Mouse (Mus musculus) thymus, adult 2 months (tissue): ENCODE data around the gene Anks4b. TPM values are rescaled to one million over a fixed set of nuclear protein-coding genes. Genes with fewer than 3 reads are reported as not detected.

ENCODE experiments used
- DNase-seq: peaks from one replicate; pipeline ENCODE4 v3.0.0; 2021
- H3K27ac ChIP-seq: fragments of 200-500 bp; 2 replicates; pipeline ENCODE4 v1.5.1; 2012; ENCODE audit warnings: low read length, control low read depth; ENCODE audit not compliant: control insufficient read depth, insufficient read depth
- H3K27me3 ChIP-seq: fragments of 200-500 bp; 2 replicates; pipeline ENCODE4 v1.6.1; 2012; ENCODE audit warnings: mild to moderate bottlenecking, low read length, moderate library complexity, mixed read lengths; ENCODE audit not compliant: control insufficient read depth, insufficient read depth
- H3K36me3 ChIP-seq: fragments of 200-500 bp; 2 replicates; pipeline ENCODE4 v1.6.1; 2012; ENCODE audit warnings: mild to moderate bottlenecking, low read length, moderate library complexity; ENCODE audit not compliant: control insufficient read depth, insufficient read depth
- H3K4me1 ChIP-seq: fragments of 200-500 bp; replicated peaks from 2 replicates; pipeline ENCODE4 v1.6.1; 2012; ENCODE audit warnings: low read length; ENCODE audit not compliant: control insufficient read depth, insufficient read depth
- H3K4me3 ChIP-seq: fragments of 200-500 bp; 2 replicates; pipeline ENCODE4 v1.5.1; 2012; ENCODE audit warnings: mild to moderate bottlenecking, low read length, control low read depth, moderate library complexity; ENCODE audit not compliant: control insufficient read depth, insufficient read depth
- CTCF ChIP-seq: fragments of 200-500 bp; IDR thresholded peaks from 2 replicates; pipeline ENCODE4 v1.5.1; 2012; ENCODE audit warnings: mild to moderate bottlenecking, control low read depth, low read length, moderate library complexity, borderline replicate concordance; ENCODE audit not compliant: control insufficient read depth, poor library complexity, insufficient read depth; ENCODE audit errors: extremely low read depth
- POLR2A ChIP-seq: fragments of 200-500 bp; IDR thresholded peaks from 2 replicates; pipeline ENCODE4 v1.6.1; 2012; ENCODE audit warnings: mild to moderate bottlenecking, low read length, control low read depth, moderate library complexity; ENCODE audit not compliant: control insufficient read depth, poor library complexity, insufficient read depth; ENCODE audit errors: extremely low read depth
- WGBS: fragments of 180-500 bp; shearing (Covaris S2); methylation state at CpG from one replicate; pipeline ENCODE4 v1.1.7; 2018; 5-methylcytosine and 5-hydroxymethylcytosine counted together
- polyA plus RNA-seq: library from polyadenylated mRNA; depleted of rRNA; stranded (reverse); fragments of >200 nt; gene quantifications from 2 replicates; pipeline ENCODE4 v1.2.3, GENCODE M21; 2012

The Anks4b gene
- polyA plus RNA-seq, 1 experiment = 0.22 TPM

DNA sequence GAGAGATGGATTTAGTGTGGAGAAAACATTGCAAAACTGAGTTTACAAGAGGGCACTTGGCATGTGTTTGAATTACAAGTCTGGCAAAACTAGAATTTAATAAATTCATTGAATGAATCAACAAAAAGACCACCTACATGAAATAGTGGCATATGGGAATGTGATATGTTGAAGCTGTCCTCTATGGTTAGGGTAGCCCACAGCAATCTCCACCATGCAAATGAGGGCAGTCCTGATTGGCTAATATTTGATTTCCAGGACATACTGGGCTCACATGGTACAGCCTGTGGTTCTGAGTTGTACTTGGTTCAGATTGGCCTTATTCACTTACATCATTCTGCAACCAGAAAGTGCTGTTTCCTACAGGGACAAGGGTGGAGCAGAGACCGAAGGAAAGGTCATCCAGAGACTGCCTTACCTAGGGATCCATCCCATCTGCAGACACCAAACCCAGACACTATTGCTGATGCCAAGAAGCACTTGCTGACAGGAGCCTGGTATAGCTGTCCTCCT, 1.4 kb upstream of the Anks4b start:
- DNase-seq = no peak
- 84% methylated on average over 1 of the region's 1 CpGs for WGBS
- no peak overlapping the region for H3K4me3 ChIP-seq
- no peaks in the 10 kb centered on the region for H3K4me1 ChIP-seq
- no peak overlapping the region for H3K27ac ChIP-seq
- H3K36me3 ChIP-seq = no peaks in the 10 kb centered on the region
- no peaks in the 10 kb centered on the region for H3K27me3 ChIP-seq
- TF ChIP-seq POLR2A = no peak
- no peak for TF ChIP-seq CTCF

DNA sequence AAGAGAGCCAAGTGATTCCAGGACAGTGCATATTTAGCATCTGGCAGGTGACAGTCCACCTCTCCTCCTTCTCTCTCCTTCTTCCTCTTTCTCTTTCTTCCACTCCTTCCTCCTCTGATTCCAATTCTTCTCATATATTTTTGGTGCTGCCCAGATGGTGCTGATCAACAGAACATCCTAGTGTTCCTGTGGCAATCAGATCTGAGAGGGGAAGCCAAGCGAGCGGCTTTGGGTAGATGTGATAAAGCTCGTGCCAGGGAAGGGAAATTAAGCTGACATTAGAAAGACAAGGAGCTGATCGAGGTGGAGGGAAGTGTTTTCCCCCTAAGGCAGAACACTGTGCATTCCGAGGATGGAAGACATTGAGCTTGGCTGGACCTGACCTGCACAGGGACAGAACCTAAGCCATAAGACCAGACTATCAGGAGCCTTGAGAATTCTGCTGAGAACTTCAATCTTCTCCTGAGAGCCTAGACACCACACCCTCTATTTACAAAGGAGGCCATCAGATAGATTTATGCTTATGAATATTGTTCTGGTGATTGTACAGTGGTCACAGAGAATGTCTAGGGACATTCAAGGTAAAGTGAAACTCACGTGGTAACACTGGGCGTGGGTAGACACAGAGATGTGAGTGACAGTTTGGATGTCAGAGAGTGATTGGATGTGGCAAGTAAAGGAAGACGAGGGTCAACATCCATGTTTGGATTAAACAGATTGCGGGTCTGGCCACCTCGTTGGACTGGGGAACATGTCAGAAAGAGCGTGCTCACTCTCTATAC, 1.3 kb downstream of the Anks4b start:
- Histone ChIP-seq H3K4me3 (no peak overlapping the region), H3K27me3 (no peaks in the 10 kb centered on the region), H3K36me3 (no peaks in the 10 kb centered on the region), H3K4me1 (no peaks in the 10 kb centered on the region), H3K27ac (no peak overlapping the region)
- DNase-seq = no peak
- WGBS = 87% methylated on average over 11 of the region's 11 CpGs
- TF ChIP-seq CTCF = no peak
- no peak for TF ChIP-seq POLR2A

DNA sequence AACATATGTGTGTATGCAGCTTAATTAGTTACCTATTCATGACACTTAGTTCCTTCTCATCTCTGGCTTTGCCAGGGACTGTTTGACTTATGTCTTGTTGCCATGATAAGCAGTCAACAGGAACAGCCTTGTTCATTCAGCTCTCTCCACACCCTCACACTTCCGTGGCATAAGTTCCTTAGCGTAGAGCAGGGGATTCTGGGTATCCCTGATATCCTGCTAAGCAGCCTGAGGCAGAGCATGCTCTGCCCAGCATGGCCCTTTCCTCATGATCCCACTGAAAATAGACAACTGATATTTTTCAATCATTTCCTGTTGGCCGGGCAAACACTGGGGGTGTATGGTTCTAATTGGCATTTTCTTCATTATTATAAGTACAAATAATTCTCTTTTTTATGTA, 4.0 kb downstream of the Anks4b start:
- TF ChIP-seq POLR2A = no peak
- no peak for TF ChIP-seq CTCF
- Histone ChIP-seq H3K27me3 (no peaks in the 10 kb centered on the region), H3K27ac (no peak overlapping the region), H3K4me1 (no peaks in the 10 kb centered on the region), H3K4me3 (no peak overlapping the region), H3K36me3 (no peaks in the 10 kb centered on the region)
- no peak for DNase-seq
- 90% methylated on average over 3 of the region's 3 CpGs for WGBS

DNA sequence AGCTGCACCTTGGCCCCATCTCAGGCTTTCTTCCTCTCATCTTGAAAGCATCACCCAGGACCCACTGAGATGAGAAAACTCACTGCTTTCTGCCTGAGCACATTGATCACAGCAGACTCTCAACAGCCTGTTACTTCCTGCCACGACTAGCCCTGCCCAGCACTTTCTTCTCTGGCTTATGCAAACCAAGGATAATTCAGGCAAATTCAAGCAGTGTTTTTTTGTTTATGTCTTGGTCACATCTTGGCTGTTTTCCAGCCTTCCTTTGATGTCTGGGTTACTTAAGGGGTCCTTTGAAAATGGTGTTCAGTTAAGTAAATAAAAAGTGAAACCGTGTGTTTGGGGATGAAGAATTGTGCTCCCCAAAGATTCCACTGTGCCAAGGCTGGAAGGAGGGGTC, 5.3 kb downstream of the Anks4b start:
- TF ChIP-seq POLR2A (no peak), CTCF (no peak)
- no peak for DNase-seq
- Histone ChIP-seq H3K27ac (no peak overlapping the region), H3K4me3 (no peak overlapping the region), H3K27me3 (no peaks in the 10 kb centered on the region), H3K36me3 (no peaks in the 10 kb centered on the region), H3K4me1 (no peaks in the 10 kb centered on the region)
- WGBS = 30% methylated on average over 2 of the region's 2 CpGs

DNA sequence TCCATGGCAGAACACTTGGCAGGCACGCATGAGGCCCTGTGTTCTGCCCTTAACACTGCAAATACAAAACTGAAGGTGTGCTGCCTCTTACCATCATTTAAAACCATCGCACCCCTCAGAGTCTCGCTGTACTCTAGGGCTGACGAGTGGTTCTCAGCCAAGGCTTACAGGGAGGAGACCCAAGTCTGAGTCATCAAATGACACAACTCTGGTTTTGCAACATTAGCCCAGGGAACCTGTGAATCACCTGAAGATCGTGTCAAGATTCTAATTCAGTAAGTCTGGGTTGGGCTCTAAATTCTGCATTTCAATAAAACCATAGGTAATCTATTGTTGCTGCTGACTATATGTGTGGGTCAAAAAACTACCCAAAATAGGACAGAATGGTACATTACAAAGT, 6.9 kb downstream of the Anks4b start:
- Histone ChIP-seq H3K4me1 (no peaks in the 10 kb centered on the region), H3K27ac (no peak overlapping the region), H3K4me3 (no peak overlapping the region), H3K27me3 (no peaks in the 10 kb centered on the region), H3K36me3 (no peaks in the 10 kb centered on the region)
- 86% methylated on average over 5 of the region's 5 CpGs for WGBS
- TF ChIP-seq POLR2A = no peak
- TF ChIP-seq CTCF = no peak
- no peak for DNase-seq

DNA sequence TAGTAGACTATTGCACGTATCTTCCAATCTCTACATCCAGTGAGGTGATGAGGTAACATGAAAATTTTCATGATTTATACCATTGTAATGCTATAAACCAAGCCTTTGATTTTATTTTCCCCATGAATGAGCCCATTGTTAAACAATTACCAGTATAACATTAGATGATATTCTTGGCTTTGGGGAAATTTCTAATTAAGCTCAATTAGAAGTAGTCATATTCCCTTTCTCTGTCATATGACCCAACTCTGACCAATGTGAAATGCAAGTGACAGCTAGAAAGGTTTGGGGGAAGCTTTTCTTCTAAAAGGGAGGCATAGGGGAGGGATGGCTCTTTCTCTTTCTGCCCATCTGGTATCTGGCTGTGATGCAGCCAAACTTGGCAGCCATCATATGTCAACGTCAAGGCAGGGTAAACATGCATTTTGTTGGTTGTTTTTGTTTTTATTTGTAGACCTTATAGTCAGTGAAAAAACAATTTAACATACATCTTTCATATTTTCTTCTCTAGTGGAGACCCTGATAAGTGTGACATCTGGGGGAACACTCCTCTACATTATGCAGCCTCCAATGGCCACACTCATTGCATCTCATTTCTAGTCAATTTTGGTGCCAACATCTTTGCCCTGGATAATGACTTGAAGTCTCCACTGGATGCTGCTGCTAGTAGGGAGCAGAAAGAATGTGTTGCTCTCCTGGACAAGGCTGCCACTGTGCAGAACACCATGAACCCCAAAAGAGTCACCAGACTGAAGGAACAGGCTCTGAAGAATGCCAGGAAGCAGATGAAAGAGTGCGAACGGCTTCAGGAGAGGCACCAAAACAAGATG, 8.0 kb downstream of the Anks4b start:
- DNase-seq = no peak
- Histone ChIP-seq H3K36me3 (no peaks in the 10 kb centered on the region), H3K4me1 (no peaks in the 10 kb centered on the region), H3K4me3 (no peak overlapping the region), H3K27me3 (no peaks in the 10 kb centered on the region), H3K27ac (no peak overlapping the region)
- TF ChIP-seq POLR2A = no peak
- TF ChIP-seq CTCF = no peak
- WGBS = 94% methylated on average over 4 of the region's 4 CpGs

DNA sequence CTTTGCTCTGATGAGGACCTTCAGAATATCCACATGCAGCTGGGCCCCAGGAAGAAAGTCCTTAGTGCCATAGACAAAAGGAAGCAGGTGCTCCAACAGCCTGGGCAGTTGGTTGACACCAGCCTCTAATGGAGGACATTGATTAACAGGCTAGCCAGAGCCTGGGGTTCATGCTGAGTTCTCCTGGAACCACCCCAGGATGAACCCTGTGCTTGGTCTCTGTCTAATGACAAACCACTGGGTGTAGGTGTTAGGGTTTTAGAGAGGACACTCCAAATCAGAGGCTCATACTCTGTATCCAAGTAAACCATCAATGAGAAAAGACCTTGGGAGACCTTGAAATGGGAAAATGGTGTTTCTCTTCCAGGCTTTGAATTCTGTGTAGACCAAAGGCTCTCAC, 9.2 kb downstream of the Anks4b start:
- no peaks in the 10 kb centered on the region for H3K36me3 ChIP-seq
- H3K27me3 ChIP-seq = no peaks in the 10 kb centered on the region
- TF ChIP-seq CTCF (no peak), POLR2A (no peak)
- no peak overlapping the region for H3K27ac ChIP-seq
- H3K4me1 ChIP-seq = no peaks in the 10 kb centered on the region
- no peak for DNase-seq
- H3K4me3 ChIP-seq = no peak overlapping the region
